Mouse (Mus musculus): ENCODE results near the gene Nckap5l.

GRCm38 (mm10) chr15:99420521-99421014 lies 37.0 kb downstream of the Nckap5l start:
- TF ChIP-seq POLR2A (IDR thresholded peaks at IDR 0.05; ENCODE audit: control insufficient read depth, extremely low read depth, insufficient read depth, low read length, poor library complexity) (no peak), CTCF (IDR thresholded peaks at IDR 0.05; ENCODE audit: borderline replicate concordance, control insufficient read depth, extremely low read depth, insufficient read depth, low read length, poor library complexity) (no peak)

Measured in thymus, adult 2 months (tissue).